Mouse (Mus musculus): ENCODE data around the gene Itih2.

DNA sequence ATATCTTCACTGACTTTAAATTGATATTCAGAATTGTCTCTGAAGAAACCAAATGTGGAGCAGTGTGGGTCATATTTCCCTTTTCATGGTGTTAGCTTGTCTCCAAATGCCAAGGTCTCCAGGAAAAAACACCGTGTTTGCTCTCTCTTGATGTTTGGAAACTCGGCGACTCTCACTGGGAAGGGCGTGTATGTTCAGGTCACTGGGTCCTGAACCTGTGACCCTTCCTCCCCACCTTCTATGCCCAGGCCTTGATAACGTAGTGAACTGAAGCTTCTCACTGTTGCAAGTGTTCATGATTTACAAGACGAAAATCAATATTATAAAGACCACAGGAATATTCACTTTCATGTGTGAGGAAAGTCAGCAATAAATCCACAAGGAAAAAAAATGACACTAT, 2.7 kb upstream of the Itih2 start:
- TF ChIP-seq CTCF (IDR thresholded peaks at IDR 0.05; ENCODE audit: borderline replicate concordance, control insufficient read depth, extremely low read depth, insufficient read depth, low read length, poor library complexity): no peak
- TF ChIP-seq POLR2A (IDR thresholded peaks at IDR 0.05; ENCODE audit: control insufficient read depth, extremely low read depth, insufficient read depth, low read length, poor library complexity): no peak
